Mouse (Mus musculus) stomach, adult 2 months (tissue): ENCODE results near the gene Bfsp2. TPM values are rescaled to one million over a fixed set of nuclear protein-coding genes. Genes with fewer than 3 reads are reported as not detected.

Experiments used
- polyA plus RNA-seq: library from polyadenylated mRNA; depleted of rRNA; stranded (reverse); fragments of >200 nt; gene quantifications from 2 replicates; pipeline ENCODE4 v1.2.3, GENCODE M21; 2012; rRNA removed

Gene Bfsp2
- polyA plus RNA-seq, result 0.16 TPM in 1 of 2 replicates, not detected in the other

DNA sequence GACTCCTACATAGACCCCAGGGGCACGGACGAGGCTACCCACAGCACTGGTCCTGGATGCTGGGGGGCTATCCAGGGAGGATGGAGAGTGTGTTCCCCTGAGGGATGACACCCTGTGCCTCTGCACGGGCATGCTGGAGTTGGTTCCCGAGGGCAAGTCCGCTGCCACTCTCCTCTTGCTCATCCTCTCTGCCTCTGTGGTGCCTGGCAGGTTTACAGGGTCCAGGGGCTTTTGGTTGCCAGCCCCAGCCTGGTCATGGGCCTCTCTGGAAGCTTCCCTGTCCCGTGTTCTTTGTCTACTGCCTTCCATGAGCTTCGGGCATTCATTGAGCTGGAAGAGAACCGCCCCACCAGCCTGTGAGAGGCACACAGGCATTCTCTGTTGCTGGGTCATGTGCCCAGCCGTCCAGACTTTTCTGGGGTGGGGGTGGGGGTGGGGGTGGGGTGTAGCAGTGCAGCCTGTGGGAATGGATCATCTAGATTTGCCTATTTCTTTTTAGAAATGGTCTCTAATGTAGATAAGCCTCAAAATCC is at the start of gene Bfsp2:
Gene Bfsp2, minus strand, starts transcription at position 377 of the 533 bp plus-strand sequence.

Other genes with a start within 250 kb of the Bfsp2 start
- gene Trf, start 250.0 kb downstream of the Bfsp2 start, polyA plus RNA-seq, result 34.0 and 46.7 TPM in 2 replicates
- gene 1300017J02Rik, start 175.3 kb downstream of the Bfsp2 start, polyA plus RNA-seq, result 0.08 and 0.10 TPM in 2 replicates
- gene Topbp1, start 175.2 kb downstream of the Bfsp2 start, polyA plus RNA-seq, result 2.8 TPM in 2 replicates
- 22.5 and 47.5 TPM in 2 replicates for gene Cdv3, start 114.6 kb downstream of the Bfsp2 start, polyA plus RNA-seq